Mouse (Mus musculus): ENCODE data around the gene Ppox.
"Not testable (repeated sequence)": the region's sequence is repeated elsewhere in the genome, so short reads cannot be mapped to it uniquely, and the experiment has no call there.

- not testable (repeated sequence) for TF ChIP-seq CTCF (IDR thresholded peaks at IDR 0.05; ENCODE audit: low read depth, low read length); TAL1 (conservative IDR thresholded peaks at IDR 0.05; ENCODE audit: low read depth, low read length); GATA1 (IDR thresholded peaks at IDR 0.05; ENCODE audit: borderline replicate concordance, low read length)
Measured at GRCm38 (mm10) chr1:171241952-171242351, 39.0 kb downstream of the Ppox start.

Data from G1E (cell line).